In the genomic region with DNA sequence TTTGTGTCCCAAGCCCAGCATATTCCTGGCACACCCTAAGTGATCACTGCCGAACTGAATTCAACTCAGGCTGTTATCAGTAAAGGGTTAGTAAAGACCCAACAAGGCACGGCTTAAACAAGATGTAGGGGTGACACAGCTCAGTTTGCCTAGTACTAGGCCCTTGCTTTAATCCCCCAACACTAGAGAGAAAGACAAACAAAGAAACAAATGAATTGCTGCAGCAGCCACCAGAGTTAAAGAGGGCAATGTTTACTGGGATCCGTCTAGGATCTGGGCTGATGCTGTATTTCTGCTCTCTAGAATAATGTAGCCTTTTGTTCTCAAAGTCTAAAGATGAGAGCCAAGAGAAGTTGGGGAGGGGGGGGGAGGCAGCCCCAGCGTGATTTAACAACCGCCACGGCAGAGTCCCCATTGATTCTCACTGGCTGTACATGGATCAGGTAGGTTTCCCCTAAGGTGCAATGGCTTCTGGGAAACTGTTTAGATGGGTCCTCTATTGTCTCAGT, we compare ENCODE assay signal across 15 mouse cellular contexts.
DNase-seq lines count a peak whose midpoint lies in the region; ATAC-seq and TF ChIP-seq lines count a peak whose summit lies in the region.
"Had no signal": no experiment of that assay in that cellular context is flagged by ENCODE, and none has a peak within 500 bp of the region (broad histone marks: within the 10 kb centered on the region; RNA-seq: fewer than 3 reads in every experiment).

No protein-coding gene starts in this region.

- TF ChIP-seq CTCF in liver, postnatal 0 days (IDR thresholded peaks at IDR 0.05; ENCODE audit: low read depth) = no peak

- no peak overlapping the region for H3K4me3 ChIP-seq in forebrain, embryonic 10.5 days
- H3K4me3 ChIP-seq in forebrain, embryonic 11.5 days (ENCODE audit: low read depth, low read length) = no peak overlapping the region
- H3K4me3 ChIP-seq in lung, embryonic 16.5 days (ENCODE audit: low read length) = no peak overlapping the region
- no peak overlapping the region for H3K4me3 ChIP-seq in forebrain, embryonic 12.5 days (replicated peaks)
- no peak overlapping the region for H3K4me3 ChIP-seq in neural tube, embryonic 14.5 days (ENCODE audit: low read depth, low read length)
- no peak overlapping the region for H3K4me3 ChIP-seq in liver, postnatal 0 days (ENCODE audit: low read depth, low read length)

- peak overlapping the region; percentile 30; the same call in 1 of the 2 replicates for H3K27ac ChIP-seq in forebrain, embryonic 10.5 days
- no peak overlapping the region for H3K27ac ChIP-seq in forebrain, embryonic 11.5 days (ENCODE audit: low read depth, low read length)
- H3K27ac ChIP-seq in lung, embryonic 16.5 days (ENCODE audit: low read length) = peak overlapping the region; percentile 17
- no peak overlapping the region for H3K27ac ChIP-seq in forebrain, embryonic 12.5 days
- H3K27ac ChIP-seq in neural tube, embryonic 14.5 days (ENCODE audit: low read depth, low read length) = no peak overlapping the region
- no peak overlapping the region for H3K27ac ChIP-seq in liver, postnatal 0 days (ENCODE audit: low read depth)

- no peak overlapping the region for H3K4me2 ChIP-seq in forebrain, embryonic 11.5 days (ENCODE audit: low read depth, low read length, severe bottlenecking)
- no peak overlapping the region for H3K4me2 ChIP-seq in lung, embryonic 16.5 days (ENCODE audit: low read depth, low read length)
- H3K4me2 ChIP-seq in forebrain, embryonic 12.5 days = no peak overlapping the region
- H3K4me2 ChIP-seq in neural tube, embryonic 14.5 days (ENCODE audit: low read depth, low read length) = no peak overlapping the region
- H3K4me2 ChIP-seq in liver, postnatal 0 days (ENCODE audit: low read depth, low read length) = no peak overlapping the region

- no peak for DNase-seq in forebrain, embryonic 10.5 days (ENCODE audit: extremely low spot score, low spot score)
- DNase-seq in forebrain, embryonic 11.5 days (ENCODE audit: low spot score) = no peak
- DNase-seq in lung, postnatal 4 days = no peak
- DNase-seq in liver, postnatal 0 days = no peak
- DNase-seq in adrenal gland, adult (ENCODE audit: inconsistent age in 2 of 2, low spot score in 1 of 2) = no peak
- DNase-seq: adrenal gland, adult 8-10 months; cerebellum, adult 9-10 months; gastrocnemius, postnatal 10 days; heart, postnatal 14 days; liver; lung, postnatal 36 days; thymus, postnatal 36 days had no signal

- WGBS in forebrain, embryonic 10.5 days = 64% methylated on average over 6 of the region's 6 CpGs
- WGBS in forebrain, embryonic 11.5 days = 50% methylated on average over 6 of the region's 6 CpGs
- WGBS in lung, embryonic 16.5 days = 36% methylated on average over 6 of the region's 6 CpGs
- 30% methylated on average over 6 of the region's 6 CpGs for WGBS in forebrain, embryonic 12.5 days
- 48% methylated on average over 6 of the region's 6 CpGs for WGBS in neural tube, embryonic 14.5 days
- 62% methylated on average over 6 of the region's 6 CpGs for WGBS in liver, postnatal 0 days (ENCODE audit: insufficient replicate concordance)

- H3K36me3 ChIP-seq in forebrain, embryonic 10.5 days (replicated peaks) = no peaks in the 10 kb centered on the region
- no peaks in the 10 kb centered on the region for H3K36me3 ChIP-seq in forebrain, embryonic 11.5 days (ENCODE audit: control insufficient read depth, insufficient read depth, low read length)
- no peaks in the 10 kb centered on the region for H3K36me3 ChIP-seq in lung, embryonic 16.5 days (ENCODE audit: control insufficient read depth, insufficient read depth, low read length)
- H3K36me3 ChIP-seq in forebrain, embryonic 12.5 days (replicated peaks) = no peaks in the 10 kb centered on the region
- H3K36me3 ChIP-seq in neural tube, embryonic 14.5 days (ENCODE audit: control insufficient read depth, insufficient read depth, low read length) = no peaks in the 10 kb centered on the region
- H3K36me3 ChIP-seq in liver, postnatal 0 days (replicated peaks; ENCODE audit: insufficient read depth, low read length) = no peaks in the 10 kb centered on the region

- no peak for ATAC-seq in forebrain, embryonic 11.5 days (replicated peaks; ENCODE audit: low FRiP score)
- ATAC-seq in lung, embryonic 16.5 days (ENCODE audit: low read depth) = no peak
- ATAC-seq in forebrain, embryonic 12.5 days (ENCODE audit: low FRiP score) = peak; percentile 44; the same call in 1 of the 2 replicates
- ATAC-seq in neural tube, embryonic 14.5 days (ENCODE audit: low read depth) = peak; percentile 24; the same call in 1 of the 2 replicates
- no peak for ATAC-seq in liver, postnatal 0 days

- H3K9me3 ChIP-seq in forebrain, embryonic 10.5 days = no peaks in the 10 kb centered on the region
- H3K9me3 ChIP-seq in forebrain, embryonic 11.5 days (ENCODE audit: control insufficient read depth, low read length) = no peaks in the 10 kb centered on the region
- no peaks in the 10 kb centered on the region for H3K9me3 ChIP-seq in lung, embryonic 16.5 days (ENCODE audit: control insufficient read depth, low read length)
- H3K9me3 ChIP-seq in forebrain, embryonic 12.5 days = no peaks in the 10 kb centered on the region
- H3K9me3 ChIP-seq in neural tube, embryonic 14.5 days (ENCODE audit: control insufficient read depth, low read length) = no peaks in the 10 kb centered on the region
- no peaks in the 10 kb centered on the region for H3K9me3 ChIP-seq in liver, postnatal 0 days (ENCODE audit: low read length)

- TF ChIP-seq EP300 in liver, postnatal 0 days (IDR thresholded peaks at IDR 0.05; ENCODE audit: low read depth) = no peak

- no peak overlapping the region for H3K9ac ChIP-seq in forebrain, embryonic 11.5 days (ENCODE audit: low read length)
- no peak overlapping the region for H3K9ac ChIP-seq in lung, embryonic 16.5 days (ENCODE audit: low read length)
- H3K9ac ChIP-seq in forebrain, embryonic 12.5 days = no peak overlapping the region
- no peak overlapping the region for H3K9ac ChIP-seq in neural tube, embryonic 14.5 days (replicated peaks; ENCODE audit: low read depth, low read length)
- H3K9ac ChIP-seq in liver, postnatal 0 days (replicated peaks) = no peak overlapping the region

- no peaks in the 10 kb centered on the region for H3K27me3 ChIP-seq in forebrain, embryonic 10.5 days (ENCODE audit: poor library complexity, severe bottlenecking)
- H3K27me3 ChIP-seq in forebrain, embryonic 11.5 days (ENCODE audit: control insufficient read depth, insufficient read depth, low read length) = no peaks in the 10 kb centered on the region
- no peaks in the 10 kb centered on the region for H3K27me3 ChIP-seq in lung, embryonic 16.5 days (ENCODE audit: control insufficient read depth, insufficient read depth, low read depth, low read length)
- 0 out of 2 replicates have a peak, but pooled peaks cover 4% of the 10 kb centered on the region for H3K27me3 ChIP-seq in forebrain, embryonic 12.5 days
- no peaks in the 10 kb centered on the region for H3K27me3 ChIP-seq in neural tube, embryonic 14.5 days (ENCODE audit: control insufficient read depth, insufficient read depth, low read length)
- no peaks in the 10 kb centered on the region for H3K27me3 ChIP-seq in liver, postnatal 0 days (ENCODE audit: insufficient read depth, low read length)

- H3K4me1 ChIP-seq in forebrain, embryonic 10.5 days = peaks cover 11% of the 10 kb centered on the region
- H3K4me1 ChIP-seq in forebrain, embryonic 11.5 days (replicated peaks; ENCODE audit: control insufficient read depth, insufficient read depth, low read length) = no peaks in the 10 kb centered on the region
- peaks cover 20% of the 10 kb centered on the region for H3K4me1 ChIP-seq in lung, embryonic 16.5 days (replicated peaks; ENCODE audit: control insufficient read depth, insufficient read depth, low read length)
- H3K4me1 ChIP-seq in forebrain, embryonic 12.5 days = peaks cover 3% of the 10 kb centered on the region; the same call in 1 of the 2 replicates
- H3K4me1 ChIP-seq in neural tube, embryonic 14.5 days (ENCODE audit: control insufficient read depth, insufficient read depth, low read length) = no peaks in the 10 kb centered on the region
- H3K4me1 ChIP-seq in liver, postnatal 0 days (ENCODE audit: insufficient read depth) = no peaks in the 10 kb centered on the region

Comparison
In these comparisons a context has a peak if more than half of its experiments do, and no peak if none do; other contexts are left out.
1. H3K27ac ChIP-seq: peak in forebrain, embryonic 10.5 days (single experiment) and lung, embryonic 16.5 days (single experiment); none in forebrain, embryonic 11.5 days (single experiment), forebrain, embryonic 12.5 days (single experiment), neural tube, embryonic 14.5 days (single experiment) and liver, postnatal 0 days (single experiment).
2. ATAC-seq: peak in forebrain, embryonic 12.5 days (single experiment) and neural tube, embryonic 14.5 days (single experiment); none in forebrain, embryonic 11.5 days (single experiment), lung, embryonic 16.5 days (single experiment) and liver, postnatal 0 days (single experiment).